Mouse (Mus musculus): Measurements from ENCODE around the gene Nsmf. TPM values are rescaled to one million over a fixed set of nuclear protein-coding genes. Genes with fewer than 3 reads are reported as not detected.

Nsmf gene
- polyA plus RNA-seq, 1 experiment, result 724 TPM

DNA sequence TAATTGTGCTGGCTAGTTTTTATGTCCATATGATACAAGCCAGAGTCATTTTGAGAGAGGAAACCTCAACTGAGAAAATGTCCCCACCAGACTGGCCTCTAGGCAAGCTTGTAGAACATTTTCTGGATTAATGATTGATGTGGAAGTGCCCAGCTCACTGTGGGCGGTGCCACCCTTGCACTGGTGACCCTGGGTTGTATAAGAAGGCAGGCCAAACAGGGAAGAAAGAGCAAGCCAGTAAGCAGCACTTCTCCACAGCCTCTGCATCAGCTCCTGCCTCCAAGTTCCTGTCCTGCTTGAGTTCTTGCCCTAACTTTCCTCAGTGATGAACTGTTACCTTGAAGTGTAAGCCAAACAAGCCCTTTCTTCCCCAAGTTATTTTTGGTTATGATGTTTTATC lies 24.8 kb downstream of the Nsmf start:
- H3K4me1 ChIP-seq (ENCODE audit: control insufficient read depth, insufficient read depth, low read length), result no peaks in the 10 kb centered on the region
- no peak overlapping the region for H3K27ac ChIP-seq (ENCODE audit: insufficient read depth, low read length)
- no peak for TF ChIP-seq CTCF (IDR thresholded peaks at IDR 0.05; ENCODE audit: extremely low read depth, insufficient read depth, low read length)
- no peak for TF ChIP-seq POLR2A (IDR thresholded peaks at IDR 0.05; ENCODE audit: extremely low read depth, insufficient read depth, low read length)
- H3K4me3 ChIP-seq (ENCODE audit: insufficient read depth, low read length), result no peak overlapping the region

GRCm38 (mm10) chr2:25080076-25080475 lies 25.9 kb downstream of the Nsmf start, which contains the start of gene Entpd8:
Gene Entpd8, plus strand, starts transcription at chr2:25080304.
- no peak for TF ChIP-seq POLR2A (IDR thresholded peaks at IDR 0.05; ENCODE audit: extremely low read depth, insufficient read depth, low read length)
- TF ChIP-seq CTCF (IDR thresholded peaks at IDR 0.05; ENCODE audit: extremely low read depth, insufficient read depth, low read length), result no peak

GRCm38 (mm10) chr2:25083697-25084096 lies 29.5 kb downstream of the Nsmf start:
- TF ChIP-seq POLR2A (IDR thresholded peaks at IDR 0.05; ENCODE audit: extremely low read depth, insufficient read depth, low read length) (no peak), CTCF (IDR thresholded peaks at IDR 0.05; ENCODE audit: extremely low read depth, insufficient read depth, low read length) (no peak)
- Histone ChIP-seq H3K4me1 (ENCODE audit: control insufficient read depth, insufficient read depth, low read length) (no peaks in the 10 kb centered on the region), H3K27ac (ENCODE audit: insufficient read depth, low read length) (no peak overlapping the region), H3K4me3 (ENCODE audit: insufficient read depth, low read length) (no peak overlapping the region)

More at GRCm38 (mm10) chr2:25080076-25080475, 25.9 kb downstream of the Nsmf start, which contains the start of gene Entpd8:
- no peaks in the 10 kb centered on the region for H3K4me1 ChIP-seq (ENCODE audit: control insufficient read depth, insufficient read depth, low read length)
- H3K27ac ChIP-seq (ENCODE audit: insufficient read depth, low read length), result no peak within 1 kb of the TSS
- H3K4me3 ChIP-seq (ENCODE audit: insufficient read depth, low read length), result no peak within 1 kb of the TSS

DNA sequence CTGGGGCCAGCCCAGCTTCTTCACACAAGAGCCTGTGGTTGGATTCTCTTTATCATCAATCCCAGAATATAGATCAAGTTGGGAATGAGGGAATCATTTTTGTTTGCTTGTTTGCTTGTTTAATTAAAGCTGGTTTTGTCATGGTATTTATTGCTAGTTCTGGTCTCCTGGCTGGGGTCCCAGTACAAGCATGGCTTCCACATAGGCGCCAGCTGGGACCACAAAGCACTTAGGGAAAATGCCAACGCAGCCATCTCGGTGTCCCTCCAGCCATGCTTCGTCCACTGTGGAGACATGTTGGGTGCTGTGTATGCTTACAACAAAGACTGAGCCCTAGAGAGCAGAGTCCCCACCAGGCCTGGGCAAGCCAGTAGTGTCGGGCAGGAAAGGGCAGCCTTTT lies 31.4 kb downstream of the Nsmf start:
- Histone ChIP-seq H3K4me3 (ENCODE audit: insufficient read depth, low read length) (no peak overlapping the region), H3K27ac (ENCODE audit: insufficient read depth, low read length) (no peak overlapping the region), H3K4me1 (ENCODE audit: control insufficient read depth, insufficient read depth, low read length) (no peaks in the 10 kb centered on the region)
- no peak for TF ChIP-seq CTCF (IDR thresholded peaks at IDR 0.05; ENCODE audit: extremely low read depth, insufficient read depth, low read length)
- TF ChIP-seq POLR2A (IDR thresholded peaks at IDR 0.05; ENCODE audit: extremely low read depth, insufficient read depth, low read length), result no peak

DNA sequence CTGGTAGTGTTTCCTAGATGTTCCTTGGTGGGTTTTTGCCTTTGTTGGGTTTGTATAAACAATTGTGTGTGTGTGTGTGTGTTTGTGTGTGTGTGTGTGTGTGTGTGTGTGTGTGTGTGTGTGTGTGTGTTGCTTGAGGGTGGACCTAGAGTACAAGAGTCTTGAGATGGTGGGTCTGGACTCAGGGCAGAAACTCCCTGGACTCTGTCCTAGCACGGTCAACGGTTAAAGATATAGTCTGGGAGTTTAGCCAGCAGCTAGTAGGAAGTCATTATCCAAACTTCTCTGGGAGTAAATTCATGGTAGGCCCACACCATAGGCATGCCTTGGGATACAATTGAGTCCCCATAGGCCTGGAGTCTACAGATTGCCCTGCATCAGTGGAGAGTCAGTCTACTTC lies 33.7 kb downstream of the Nsmf start:
- Histone ChIP-seq H3K4me1 (ENCODE audit: control insufficient read depth, insufficient read depth, low read length) (no peaks in the 10 kb centered on the region), H3K4me3 (ENCODE audit: insufficient read depth, low read length) (no peak overlapping the region), H3K27ac (ENCODE audit: insufficient read depth, low read length) (no peak overlapping the region)
- no peak for TF ChIP-seq POLR2A (IDR thresholded peaks at IDR 0.05; ENCODE audit: extremely low read depth, insufficient read depth, low read length)
- no peak for TF ChIP-seq CTCF (IDR thresholded peaks at IDR 0.05; ENCODE audit: extremely low read depth, insufficient read depth, low read length)

DNA sequence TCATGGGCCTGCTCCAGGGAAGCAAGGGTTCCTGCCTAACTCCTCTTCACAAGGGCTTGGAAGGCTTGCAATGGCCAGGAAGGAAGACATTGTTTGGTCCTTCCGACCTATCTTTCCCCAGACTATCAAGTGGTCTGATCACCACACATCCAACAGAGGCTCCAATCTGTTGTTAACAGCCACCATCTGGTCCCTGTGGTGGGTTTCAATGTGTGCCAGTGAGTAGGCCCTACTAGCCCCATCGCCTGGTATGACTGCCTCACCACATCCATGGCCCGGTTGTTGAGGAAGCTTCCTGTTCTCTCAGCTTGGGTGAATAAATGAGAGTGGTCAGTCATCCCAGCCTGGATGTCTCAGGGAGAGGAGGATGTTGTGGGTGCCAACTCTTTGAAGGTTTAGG lies 34.5 kb downstream of the Nsmf start:
- H3K4me1 ChIP-seq (ENCODE audit: control insufficient read depth, insufficient read depth, low read length), result no peaks in the 10 kb centered on the region
- TF ChIP-seq POLR2A (IDR thresholded peaks at IDR 0.05; ENCODE audit: extremely low read depth, insufficient read depth, low read length) (no peak), CTCF (IDR thresholded peaks at IDR 0.05; ENCODE audit: extremely low read depth, insufficient read depth, low read length) (no peak)
- H3K27ac ChIP-seq (ENCODE audit: insufficient read depth, low read length), result no peak overlapping the region
- no peak overlapping the region for H3K4me3 ChIP-seq (ENCODE audit: insufficient read depth, low read length)

DNA sequence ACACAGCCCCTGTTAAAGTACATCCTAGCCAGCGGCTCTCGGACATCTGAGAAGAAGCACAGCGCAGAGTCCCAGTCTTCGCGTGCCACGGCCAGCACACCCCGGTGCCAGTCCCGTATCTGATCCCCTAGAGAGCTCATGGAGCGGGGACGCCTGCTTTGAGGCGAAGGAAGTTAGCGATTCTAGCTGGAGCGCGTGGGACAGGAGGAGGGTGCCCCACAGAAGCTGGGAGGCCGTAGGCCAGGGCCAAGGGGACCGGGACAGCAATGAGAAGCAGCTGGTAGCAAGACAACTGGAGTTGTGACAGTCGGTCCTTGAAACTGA lies 40.6 kb downstream of the Nsmf start:
- TF ChIP-seq POLR2A (IDR thresholded peaks at IDR 0.05; ENCODE audit: extremely low read depth, insufficient read depth, low read length), result no peak
- TF ChIP-seq CTCF (IDR thresholded peaks at IDR 0.05; ENCODE audit: extremely low read depth, insufficient read depth, low read length), result no peak
- Histone ChIP-seq H3K27ac (ENCODE audit: insufficient read depth, low read length) (no peak overlapping the region), H3K4me3 (ENCODE audit: insufficient read depth, low read length) (no peak overlapping the region), H3K4me1 (ENCODE audit: control insufficient read depth, insufficient read depth, low read length) (peaks cover 3% of the 10 kb centered on the region; the same call in 1 of the 2 replicates)

GRCm38 (mm10) chr2:25095109-25095850 lies 41.1 kb downstream of the Nsmf start, which contains the start of gene Noxa1:
Gene Noxa1, minus strand, starts transcription at chr2:25095149.
- TF ChIP-seq POLR2A (IDR thresholded peaks at IDR 0.05; ENCODE audit: extremely low read depth, insufficient read depth, low read length), result no peak
- no peak for TF ChIP-seq CTCF (IDR thresholded peaks at IDR 0.05; ENCODE audit: extremely low read depth, insufficient read depth, low read length)
- H3K4me1 ChIP-seq (ENCODE audit: control insufficient read depth, insufficient read depth, low read length), result peaks cover 3% of the 10 kb centered on the region; the same call in 1 of the 2 replicates
- H3K27ac ChIP-seq (ENCODE audit: insufficient read depth, low read length), result no peak within 1 kb of the TSS
- H3K4me3 ChIP-seq (ENCODE audit: insufficient read depth, low read length), result no peak within 1 kb of the TSS

DNA sequence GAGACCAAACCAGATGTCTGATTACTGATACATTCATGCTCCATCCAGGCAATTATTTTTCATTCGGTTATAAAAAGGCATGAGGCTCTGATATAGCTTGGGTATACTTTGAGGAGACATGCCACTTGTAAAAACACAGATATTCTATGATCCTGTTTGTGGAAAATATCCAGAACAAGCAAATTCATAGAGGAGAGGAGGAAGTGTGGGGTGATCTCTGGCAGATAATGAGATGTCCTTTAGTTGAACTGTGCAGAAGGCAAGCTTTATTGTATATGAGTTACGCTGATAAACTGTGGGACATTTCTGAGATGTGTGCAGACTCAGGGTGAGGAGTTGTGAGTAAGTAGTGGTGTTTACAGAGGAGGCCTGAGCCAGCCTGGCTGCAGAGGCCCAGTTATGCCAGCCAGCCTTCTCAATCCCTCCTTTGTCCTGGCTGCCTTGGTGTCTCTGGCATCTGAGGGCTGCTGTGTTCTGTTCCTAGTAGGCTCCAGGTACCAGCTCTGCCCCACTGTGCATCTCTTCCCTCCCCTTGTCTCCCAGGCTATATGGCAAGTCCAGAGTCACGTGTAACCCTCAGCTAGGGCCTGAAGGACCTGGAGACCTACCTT lies 44.0 kb downstream of the Nsmf start:
- Histone ChIP-seq H3K27ac (ENCODE audit: insufficient read depth, low read length) (0 out of 2 replicates have a peak overlapping the region, but pooled peaks have one; percentile 24), H3K4me1 (ENCODE audit: control insufficient read depth, insufficient read depth, low read length) (peaks cover 3% of the 10 kb centered on the region; the same call in 1 of the 2 replicates), H3K4me3 (ENCODE audit: insufficient read depth, low read length) (no peak overlapping the region)
- no peak for TF ChIP-seq CTCF (IDR thresholded peaks at IDR 0.05; ENCODE audit: extremely low read depth, insufficient read depth, low read length)
- TF ChIP-seq POLR2A (IDR thresholded peaks at IDR 0.05; ENCODE audit: extremely low read depth, insufficient read depth, low read length), result no peak

DNA sequence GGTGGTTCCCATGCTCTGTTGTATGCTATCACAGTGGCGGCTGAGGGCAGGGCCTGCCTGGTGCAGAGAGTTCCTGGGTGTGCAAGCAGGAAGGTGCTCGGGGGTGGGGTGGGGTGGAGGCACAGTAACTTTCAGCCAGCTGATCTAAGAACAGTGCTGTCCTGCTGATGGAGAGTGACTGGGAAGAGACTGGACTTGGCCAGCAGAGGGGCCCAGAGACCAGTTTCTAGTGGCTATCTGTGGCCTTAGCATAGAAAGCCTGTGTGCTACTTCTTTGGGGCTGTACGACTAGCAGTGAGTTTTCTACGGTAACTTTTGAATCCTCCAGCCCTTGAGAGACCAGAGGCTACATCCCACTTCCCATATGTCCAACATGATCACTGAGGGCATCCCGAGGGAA lies 44.8 kb downstream of the Nsmf start:
- no peak overlapping the region for H3K27ac ChIP-seq (ENCODE audit: insufficient read depth, low read length)
- H3K4me1 ChIP-seq (ENCODE audit: control insufficient read depth, insufficient read depth, low read length), result peaks cover 3% of the 10 kb centered on the region; the same call in 1 of the 2 replicates
- H3K4me3 ChIP-seq (ENCODE audit: insufficient read depth, low read length), result no peak overlapping the region
- peak; percentile 59 for TF ChIP-seq CTCF (IDR thresholded peaks at IDR 0.05; ENCODE audit: extremely low read depth, insufficient read depth, low read length)
- TF ChIP-seq POLR2A (IDR thresholded peaks at IDR 0.05; ENCODE audit: extremely low read depth, insufficient read depth, low read length), result no peak

All from cortical plate, adult 2 months (tissue).